Mouse (Mus musculus): Measurements from ENCODE around the gene Hist1h3c. TPM values are rescaled to one million over a fixed set of nuclear protein-coding genes. Genes with fewer than 3 reads are reported as not detected.
A peak's percentile ranks its signal among the peaks of the same experiment; 100 is the strongest.
"Not testable (repeated sequence)": the region's sequence is repeated elsewhere in the genome, so short reads cannot be mapped to it uniquely, and the experiment has no call there.

The Hist1h3c gene
- polyA plus RNA-seq, 1 experiment from 2014 or later = 1.5 TPM

DNA sequence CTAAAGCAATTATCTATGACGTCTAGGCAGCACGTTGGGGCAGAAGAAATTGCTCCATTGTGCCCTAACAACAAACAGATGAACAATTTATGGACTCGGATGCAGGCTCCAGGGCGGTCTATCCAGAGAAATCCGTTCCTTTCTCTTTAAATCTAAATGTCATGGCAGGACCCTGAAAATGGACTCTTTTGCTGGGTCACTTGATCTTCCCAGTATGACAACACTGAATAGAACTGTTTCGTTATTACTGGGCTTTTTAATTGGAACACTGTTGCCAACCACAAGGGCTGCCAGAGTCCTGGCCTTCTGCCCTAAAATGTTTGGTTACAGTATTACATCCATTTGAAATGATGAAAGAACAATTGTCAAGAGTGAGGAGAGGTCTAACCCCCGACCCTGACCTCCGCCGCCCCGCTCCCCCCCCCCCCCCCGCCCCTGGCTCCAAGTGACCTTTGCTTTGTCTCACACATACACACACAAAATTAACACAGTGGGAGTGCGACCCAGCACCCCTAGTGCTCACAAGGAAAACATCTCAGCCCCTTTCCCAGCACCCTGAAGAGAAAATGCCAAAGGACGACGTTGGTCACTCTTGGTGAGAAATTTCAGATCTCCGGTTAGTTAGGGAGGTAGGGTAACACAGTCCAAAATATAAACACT is 35.6 kb downstream of the Hist1h3c start:
- Histone ChIP-seq H3K36me3 (no peaks in the 10 kb centered on the region), H3K9ac (peak overlapping the region; percentile 64), H3K4me2 (peak overlapping the region; percentile 65), H3K4me1 (replicated peaks) (peaks cover 21% of the 10 kb centered on the region), H3K27me3 (0 out of 2 replicates have a peak, but pooled peaks cover 10% of the 10 kb centered on the region), H3K27ac (replicated peaks) (no peak overlapping the region), H3K4me3 (peak overlapping the region; percentile 37), H3K9me3 (no peaks in the 10 kb centered on the region)
- ATAC-seq (ENCODE audit: low read depth) = 0 out of 2 replicates have a peak, but pooled peaks have one; percentile 19
- 6% methylated on average over 15 of the region's 15 CpGs for WGBS

GRCm38 (mm10) chr13:23708654-23709053 is 36.7 kb downstream of the Hist1h3c start:
- no peak overlapping the region for H3K9ac ChIP-seq
- H3K4me3 ChIP-seq = no peak overlapping the region
- no peak overlapping the region for H3K4me2 ChIP-seq
- ATAC-seq (ENCODE audit: low read depth) = no peak
- no peaks in the 10 kb centered on the region for H3K9me3 ChIP-seq
- H3K4me1 ChIP-seq (replicated peaks) = peaks cover 19% of the 10 kb centered on the region
- H3K36me3 ChIP-seq = no peaks in the 10 kb centered on the region
- WGBS = 74% methylated on average over 4 of the region's 4 CpGs
- H3K27ac ChIP-seq (replicated peaks) = no peak overlapping the region
- H3K27me3 ChIP-seq = 0 out of 2 replicates have a peak, but pooled peaks cover 10% of the 10 kb centered on the region

GRCm38 (mm10) chr13:23708041-23708440 is 37.4 kb downstream of the Hist1h3c start:
- Histone ChIP-seq H3K4me3 (no peak overlapping the region), H3K4me1 (replicated peaks) (peaks cover 16% of the 10 kb centered on the region), H3K4me2 (no peak overlapping the region), H3K27me3 (peaks cover 10% of the 10 kb centered on the region; the same call in 1 of the 2 replicates), H3K36me3 (no peaks in the 10 kb centered on the region), H3K9me3 (no peaks in the 10 kb centered on the region), H3K9ac (no peak overlapping the region), H3K27ac (replicated peaks) (no peak overlapping the region)
- 89% methylated on average over 4 of the region's 4 CpGs for WGBS
- ATAC-seq (ENCODE audit: low read depth) = no peak

- Histone ChIP-seq H3K27me3 (peaks cover 10% of the 10 kb centered on the region; the same call in 1 of the 2 replicates), H3K4me3 (no peak overlapping the region), H3K27ac (replicated peaks) (no peak overlapping the region), H3K9ac (no peak overlapping the region), H3K36me3 (no peaks in the 10 kb centered on the region), H3K4me1 (replicated peaks) (peaks cover 16% of the 10 kb centered on the region), H3K9me3 (no peaks in the 10 kb centered on the region), H3K4me2 (no peak overlapping the region)
- ATAC-seq (ENCODE audit: low read depth) = no peak
- WGBS = 93% methylated on average over 12 of the region's 12 CpGs
Observed at GRCm38 (mm10) chr13:23706771-23707170, 38.6 kb downstream of the Hist1h3c start.

- no peak overlapping the region for H3K4me3 ChIP-seq
- no peak for ATAC-seq (ENCODE audit: low read depth)
- peaks cover 16% of the 10 kb centered on the region for H3K4me1 ChIP-seq (replicated peaks)
- H3K9me3 ChIP-seq = no peaks in the 10 kb centered on the region
- 94% methylated on average over 7 of the region's 7 CpGs for WGBS
- H3K27ac ChIP-seq (replicated peaks) = no peak overlapping the region
- H3K4me2 ChIP-seq = no peak overlapping the region
- H3K36me3 ChIP-seq = no peaks in the 10 kb centered on the region
- H3K27me3 ChIP-seq = peaks cover 2% of the 10 kb centered on the region; the same call in 1 of the 2 replicates
- H3K9ac ChIP-seq = no peak overlapping the region
Observed at GRCm38 (mm10) chr13:23705751-23706356, 39.5 kb downstream of the Hist1h3c start.

DNA sequence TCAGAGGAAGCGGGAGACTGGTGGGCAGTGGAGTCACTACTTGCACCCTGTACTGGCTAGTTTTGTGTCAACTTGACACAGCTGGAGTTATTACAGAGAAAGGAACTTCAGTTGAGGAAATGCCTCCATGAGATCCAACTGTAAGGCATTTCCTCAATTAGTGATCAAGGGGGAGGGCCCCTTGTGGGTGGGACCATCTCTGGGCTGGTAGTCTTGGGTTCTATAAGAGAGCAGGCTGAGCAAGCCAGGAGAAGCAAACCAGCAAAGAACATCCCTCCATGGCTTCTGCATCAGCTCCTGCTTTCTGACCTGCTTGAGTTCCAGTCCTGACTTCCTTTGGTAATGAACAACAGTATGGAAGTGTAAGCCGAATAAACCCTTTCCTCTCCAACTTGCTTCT is 42.6 kb downstream of the Hist1h3c start:
- 89% methylated on average over 2 of the region's 2 CpGs for WGBS
- not testable (repeated sequence) for ATAC-seq (ENCODE audit: low read depth); H3K9me3 ChIP-seq; H3K4me3 ChIP-seq; H3K9ac ChIP-seq; H3K27ac ChIP-seq (replicated peaks); H3K4me1 ChIP-seq (replicated peaks); H3K36me3 ChIP-seq; H3K4me2 ChIP-seq; H3K27me3 ChIP-seq

DNA sequence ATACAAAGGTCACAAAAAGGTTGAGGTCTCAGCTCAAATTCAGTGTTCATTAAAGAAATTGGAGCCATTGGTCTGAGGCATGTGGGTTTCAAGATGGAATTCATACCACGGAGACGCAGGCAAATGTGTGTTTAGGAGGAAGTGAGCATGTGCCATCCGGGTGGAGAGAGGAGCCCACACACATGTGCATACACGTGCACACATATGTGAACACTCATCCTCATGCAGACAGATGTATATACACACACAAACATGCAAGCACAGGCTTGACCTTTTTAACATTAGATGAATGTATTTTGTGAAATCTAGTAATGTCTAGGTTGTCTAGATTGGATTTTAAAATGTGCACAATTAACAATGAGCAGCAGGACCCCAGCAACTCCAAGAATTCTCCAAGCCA is 43.2 kb downstream of the Hist1h3c start:
- WGBS = 86% methylated on average over 4 of the region's 4 CpGs
- Histone ChIP-seq H3K36me3 (no peaks in the 10 kb centered on the region), H3K27ac (replicated peaks) (no peak overlapping the region), H3K4me2 (no peak overlapping the region), H3K27me3 (no peaks in the 10 kb centered on the region; the same call in 1 of the 2 replicates), H3K4me3 (no peak overlapping the region), H3K9me3 (no peaks in the 10 kb centered on the region), H3K9ac (no peak overlapping the region), H3K4me1 (replicated peaks) (peaks cover 14% of the 10 kb centered on the region)
- no peak for ATAC-seq (ENCODE audit: low read depth)

- no peak overlapping the region for H3K4me2 ChIP-seq
- peaks cover 14% of the 10 kb centered on the region for H3K4me1 ChIP-seq (replicated peaks)
- no peaks in the 10 kb centered on the region for H3K36me3 ChIP-seq
- no peak overlapping the region for H3K9ac ChIP-seq
- 36% methylated on average over 8 of the region's 8 CpGs for WGBS
- H3K4me3 ChIP-seq = no peak overlapping the region
- no peaks in the 10 kb centered on the region; the same call in 1 of the 2 replicates for H3K27me3 ChIP-seq
- H3K27ac ChIP-seq (replicated peaks) = no peak overlapping the region
- H3K9me3 ChIP-seq = no peaks in the 10 kb centered on the region
- peak; percentile 49; the same call in 1 of the 2 replicates for ATAC-seq (ENCODE audit: low read depth)
Observed at GRCm38 (mm10) chr13:23700786-23701520, 44.4 kb downstream of the Hist1h3c start.

DNA sequence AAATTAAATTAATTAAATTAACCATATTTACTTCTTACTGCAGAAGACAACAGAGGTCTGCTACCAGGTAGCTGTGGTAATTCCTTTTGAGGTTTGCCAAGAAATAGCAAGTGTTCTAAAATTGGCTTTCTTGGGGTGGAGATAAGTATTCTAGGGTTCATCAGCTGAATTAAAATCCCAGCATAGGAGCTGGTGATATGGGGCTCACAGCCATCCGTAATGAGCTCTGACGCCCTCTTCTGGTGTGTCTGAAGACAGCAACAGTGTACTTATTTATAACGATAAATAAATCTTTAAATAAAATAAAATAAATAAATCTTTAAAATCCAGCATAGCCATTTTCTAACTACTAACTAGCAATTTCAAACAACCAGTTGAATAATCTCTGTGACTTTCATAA is 45.6 kb downstream of the Hist1h3c start:
- Histone ChIP-seq H3K27me3 (no peaks in the 10 kb centered on the region; the same call in 1 of the 2 replicates), H3K9me3 (no peaks in the 10 kb centered on the region), H3K27ac (replicated peaks) (no peak overlapping the region), H3K4me2 (no peak overlapping the region), H3K4me3 (no peak overlapping the region), H3K36me3 (no peaks in the 10 kb centered on the region), H3K9ac (no peak overlapping the region), H3K4me1 (replicated peaks) (peaks cover 14% of the 10 kb centered on the region)
- no peak for ATAC-seq (ENCODE audit: low read depth)
- WGBS = 68% methylated on average over 3 of the region's 3 CpGs

DNA sequence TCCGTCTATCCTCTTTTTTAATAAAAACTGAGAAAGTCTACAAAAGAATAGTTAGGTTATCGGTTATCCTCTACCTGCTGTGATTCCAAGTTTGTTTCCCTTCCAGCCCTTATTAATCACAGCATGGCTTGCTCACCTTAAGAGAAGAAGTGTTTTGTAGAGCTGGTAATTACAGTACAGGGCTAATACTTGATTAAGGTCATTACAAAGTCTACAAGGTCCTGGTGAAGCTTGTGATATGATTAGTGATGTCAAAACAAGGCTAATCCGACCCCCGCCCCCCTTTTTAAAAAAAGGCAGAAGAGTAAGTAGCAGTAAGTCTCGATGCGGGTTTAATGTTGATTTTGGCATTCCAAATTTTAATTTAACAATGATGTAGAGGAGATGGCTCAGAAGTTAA is 46.4 kb downstream of the Hist1h3c start:
- peak overlapping the region; percentile 73 for H3K4me2 ChIP-seq
- H3K27ac ChIP-seq (replicated peaks) = peak overlapping the region; percentile 70
- no peak for ATAC-seq (ENCODE audit: low read depth)
- H3K36me3 ChIP-seq = no peaks in the 10 kb centered on the region
- no peak overlapping the region for H3K4me3 ChIP-seq
- no peaks in the 10 kb centered on the region; the same call in 1 of the 2 replicates for H3K27me3 ChIP-seq
- H3K9me3 ChIP-seq = no peaks in the 10 kb centered on the region
- WGBS = 73% methylated on average over 6 of the region's 6 CpGs
- H3K4me1 ChIP-seq (replicated peaks) = peaks cover 14% of the 10 kb centered on the region
- peak overlapping the region; percentile 48; the same call in 1 of the 2 replicates for H3K9ac ChIP-seq

- WGBS = under 1% methylated on average over 22 of the region's 22 CpGs
- Histone ChIP-seq H3K27me3 (no peaks in the 10 kb centered on the region; the same call in 1 of the 2 replicates), H3K4me3 (peak within 1 kb of the TSS; percentile 45), H3K27ac (replicated peaks) (peak within 1 kb of the TSS; percentile 92), H3K9ac (peak within 1 kb of the TSS; percentile 71), H3K9me3 (no peaks in the 10 kb centered on the region), H3K4me1 (replicated peaks) (peaks cover 14% of the 10 kb centered on the region), H3K4me2 (peak within 1 kb of the TSS; percentile 73), H3K36me3 (no peaks in the 10 kb centered on the region)
- peak; percentile 97 for ATAC-seq (ENCODE audit: low read depth)
Observed at GRCm38 (mm10) chr13:23698300-23698693, 47.1 kb downstream of the Hist1h3c start, which contains the start of gene Hist1h4c. Hist1h4c (minus strand) TSS chr13:23698454.
